Mouse (Mus musculus): ENCODE results near the gene Rev1. TPM values are rescaled to one million over a fixed set of nuclear protein-coding genes. Genes with fewer than 3 reads are reported as not detected.

Rev1 gene
- polyA plus RNA-seq, 1 experiment from 2014 or later, result 25.9 TPM

- no peak overlapping the region for H3K9ac ChIP-seq (ENCODE audit: low read length)
- peaks cover 99% of the 10 kb centered on the region for H3K36me3 ChIP-seq (ENCODE audit: control insufficient read depth, insufficient read depth, low read length)
- no peaks in the 10 kb centered on the region for H3K27me3 ChIP-seq (replicated peaks; ENCODE audit: control insufficient read depth, insufficient read depth, low read length)
- H3K9me3 ChIP-seq (ENCODE audit: control insufficient read depth, low read length), result no peaks in the 10 kb centered on the region
- H3K4me1 ChIP-seq (replicated peaks; ENCODE audit: control insufficient read depth, insufficient read depth, low read length), result no peaks in the 10 kb centered on the region
- no peak overlapping the region for H3K4me3 ChIP-seq (ENCODE audit: low read depth, low read length)
- no peak overlapping the region for H3K27ac ChIP-seq (ENCODE audit: low read depth)
- DNase-seq (ENCODE audit: low spot score), result no peak
- WGBS, result 68% methylated on average over 4 of the region's 4 CpGs
- no peak overlapping the region for H3K4me2 ChIP-seq (ENCODE audit: low read length)
- no peak for ATAC-seq (replicated peaks; ENCODE audit: low FRiP score, low TSS enrichment, low read depth)
These were observed 80.0 kb downstream of the Rev1 start for GRCm38 (mm10) chr1:38049562-38049961.

- H3K9ac ChIP-seq (ENCODE audit: low read length), result no peak overlapping the region
- no peak overlapping the region for H3K27ac ChIP-seq (ENCODE audit: low read depth)
- ATAC-seq (replicated peaks; ENCODE audit: low FRiP score, low TSS enrichment, low read depth) (no peak), DNase-seq (ENCODE audit: low spot score) (no peak)
- H3K4me1 ChIP-seq (replicated peaks; ENCODE audit: control insufficient read depth, insufficient read depth, low read length), result no peaks in the 10 kb centered on the region
- H3K9me3 ChIP-seq (ENCODE audit: control insufficient read depth, low read length), result no peaks in the 10 kb centered on the region
- H3K4me3 ChIP-seq (ENCODE audit: low read depth, low read length), result no peak overlapping the region
- no peak overlapping the region for H3K4me2 ChIP-seq (ENCODE audit: low read length)
- H3K36me3 ChIP-seq (ENCODE audit: control insufficient read depth, insufficient read depth, low read length), result peaks cover 95% of the 10 kb centered on the region
- 91% methylated on average over 3 of the region's 3 CpGs for WGBS
- H3K27me3 ChIP-seq (replicated peaks; ENCODE audit: control insufficient read depth, insufficient read depth, low read length), result no peaks in the 10 kb centered on the region
These were observed 81.5 kb downstream of the Rev1 start for GRCm38 (mm10) chr1:38048121-38048520.

GRCm38 (mm10) chr1:38038898-38039297 lies 90.7 kb downstream of the Rev1 start:
- Histone ChIP-seq H3K36me3 (ENCODE audit: control insufficient read depth, insufficient read depth, low read length) (peaks cover 91% of the 10 kb centered on the region), H3K27me3 (replicated peaks; ENCODE audit: control insufficient read depth, insufficient read depth, low read length) (no peaks in the 10 kb centered on the region), H3K27ac (ENCODE audit: low read depth) (no peak overlapping the region), H3K4me1 (replicated peaks; ENCODE audit: control insufficient read depth, insufficient read depth, low read length) (no peaks in the 10 kb centered on the region), H3K9me3 (ENCODE audit: control insufficient read depth, low read length) (no peaks in the 10 kb centered on the region), H3K4me2 (ENCODE audit: low read length) (no peak overlapping the region), H3K4me3 (ENCODE audit: low read depth, low read length) (no peak overlapping the region), H3K9ac (ENCODE audit: low read length) (no peak overlapping the region)
- WGBS, result 91% methylated on average over 2 of the region's 2 CpGs
- ATAC-seq (replicated peaks; ENCODE audit: low FRiP score, low TSS enrichment, low read depth), result no peak
- no peak for DNase-seq (ENCODE audit: low spot score)

GRCm38 (mm10) chr1:38037375-38037774 lies 92.2 kb downstream of the Rev1 start:
- Histone ChIP-seq H3K27me3 (replicated peaks; ENCODE audit: control insufficient read depth, insufficient read depth, low read length) (no peaks in the 10 kb centered on the region), H3K27ac (ENCODE audit: low read depth) (no peak overlapping the region), H3K4me1 (replicated peaks; ENCODE audit: control insufficient read depth, insufficient read depth, low read length) (no peaks in the 10 kb centered on the region), H3K9me3 (ENCODE audit: control insufficient read depth, low read length) (no peaks in the 10 kb centered on the region), H3K4me2 (ENCODE audit: low read length) (no peak overlapping the region), H3K4me3 (ENCODE audit: low read depth, low read length) (no peak overlapping the region), H3K36me3 (ENCODE audit: control insufficient read depth, insufficient read depth, low read length) (peaks cover 95% of the 10 kb centered on the region), H3K9ac (ENCODE audit: low read length) (no peak overlapping the region)
- ATAC-seq (replicated peaks; ENCODE audit: low FRiP score, low TSS enrichment, low read depth), result no peak
- DNase-seq (ENCODE audit: low spot score), result no peak
- 97% methylated on average over 5 of the region's 5 CpGs for WGBS

GRCm38 (mm10) chr1:38035521-38035920 lies 94.1 kb downstream of the Rev1 start:
- no peak overlapping the region for H3K4me2 ChIP-seq (ENCODE audit: low read length)
- no peaks in the 10 kb centered on the region for H3K27me3 ChIP-seq (replicated peaks; ENCODE audit: control insufficient read depth, insufficient read depth, low read length)
- H3K9me3 ChIP-seq (ENCODE audit: control insufficient read depth, low read length), result no peaks in the 10 kb centered on the region
- H3K4me1 ChIP-seq (replicated peaks; ENCODE audit: control insufficient read depth, insufficient read depth, low read length), result no peaks in the 10 kb centered on the region
- peaks cover 80% of the 10 kb centered on the region for H3K36me3 ChIP-seq (ENCODE audit: control insufficient read depth, insufficient read depth, low read length)
- H3K27ac ChIP-seq (ENCODE audit: low read depth), result no peak overlapping the region
- DNase-seq (ENCODE audit: low spot score) (no peak), ATAC-seq (replicated peaks; ENCODE audit: low FRiP score, low TSS enrichment, low read depth) (no peak)
- 91% methylated on average over 4 of the region's 4 CpGs for WGBS
- no peak overlapping the region for H3K9ac ChIP-seq (ENCODE audit: low read length)
- H3K4me3 ChIP-seq (ENCODE audit: low read depth, low read length), result no peak overlapping the region

GRCm38 (mm10) chr1:38031391-38031790 lies 98.2 kb downstream of the Rev1 start:
- H3K27ac ChIP-seq (ENCODE audit: low read depth), result no peak overlapping the region
- DNase-seq (ENCODE audit: low spot score), result no peak

GRCm38 (mm10) chr1:38027301-38027700 lies 102.3 kb downstream of the Rev1 start:
- no peaks in the 10 kb centered on the region for H3K9me3 ChIP-seq (ENCODE audit: control insufficient read depth, low read length)
- no peak for DNase-seq (ENCODE audit: low spot score)
- H3K4me2 ChIP-seq (ENCODE audit: low read length), result no peak overlapping the region
- peaks cover 28% of the 10 kb centered on the region for H3K36me3 ChIP-seq (ENCODE audit: control insufficient read depth, insufficient read depth, low read length)
- 93% methylated on average over 7 of the region's 7 CpGs for WGBS
- no peak overlapping the region for H3K27ac ChIP-seq (ENCODE audit: low read depth)
- no peaks in the 10 kb centered on the region for H3K4me1 ChIP-seq (replicated peaks; ENCODE audit: control insufficient read depth, insufficient read depth, low read length)
- ATAC-seq (replicated peaks; ENCODE audit: low FRiP score, low TSS enrichment, low read depth), result no peak
- no peaks in the 10 kb centered on the region for H3K27me3 ChIP-seq (replicated peaks; ENCODE audit: control insufficient read depth, insufficient read depth, low read length)
- H3K4me3 ChIP-seq (ENCODE audit: low read depth, low read length), result no peak overlapping the region
- H3K9ac ChIP-seq (ENCODE audit: low read length), result no peak overlapping the region

More at GRCm38 (mm10) chr1:38031391-38031790, 98.2 kb downstream of the Rev1 start:
- H3K9ac ChIP-seq (ENCODE audit: low read length), result no peak overlapping the region
- H3K4me3 ChIP-seq (ENCODE audit: low read depth, low read length), result no peak overlapping the region
- WGBS, result 93% methylated on average over 5 of the region's 5 CpGs
- no peak for ATAC-seq (replicated peaks; ENCODE audit: low FRiP score, low TSS enrichment, low read depth)
- H3K27me3 ChIP-seq (replicated peaks; ENCODE audit: control insufficient read depth, insufficient read depth, low read length), result no peaks in the 10 kb centered on the region
- H3K4me1 ChIP-seq (replicated peaks; ENCODE audit: control insufficient read depth, insufficient read depth, low read length), result no peaks in the 10 kb centered on the region
- H3K36me3 ChIP-seq (ENCODE audit: control insufficient read depth, insufficient read depth, low read length), result peaks cover 45% of the 10 kb centered on the region
- H3K4me2 ChIP-seq (ENCODE audit: low read length), result no peak overlapping the region
- H3K9me3 ChIP-seq (ENCODE audit: control insufficient read depth, low read length), result no peaks in the 10 kb centered on the region

- ATAC-seq (replicated peaks; ENCODE audit: low FRiP score, low TSS enrichment, low read depth) (no peak), DNase-seq (ENCODE audit: low spot score) (no peak)
- 94% methylated on average over 2 of the region's 2 CpGs for WGBS
- H3K36me3 ChIP-seq (ENCODE audit: control insufficient read depth, insufficient read depth, low read length), result peaks cover 20% of the 10 kb centered on the region
- H3K4me1 ChIP-seq (replicated peaks; ENCODE audit: control insufficient read depth, insufficient read depth, low read length), result no peaks in the 10 kb centered on the region
- no peak overlapping the region for H3K4me3 ChIP-seq (ENCODE audit: low read depth, low read length)
- H3K9ac ChIP-seq (ENCODE audit: low read length), result no peak overlapping the region
- no peak overlapping the region for H3K4me2 ChIP-seq (ENCODE audit: low read length)
- H3K27me3 ChIP-seq (replicated peaks; ENCODE audit: control insufficient read depth, insufficient read depth, low read length), result no peaks in the 10 kb centered on the region
- no peak overlapping the region for H3K27ac ChIP-seq (ENCODE audit: low read depth)
- H3K9me3 ChIP-seq (ENCODE audit: control insufficient read depth, low read length), result no peaks in the 10 kb centered on the region
These were observed 114.9 kb downstream of the Rev1 start for GRCm38 (mm10) chr1:38014551-38015203.

GRCm38 (mm10) chr1:38012509-38012908 lies 117.1 kb downstream of the Rev1 start:
- no peak for ATAC-seq (replicated peaks; ENCODE audit: low FRiP score, low TSS enrichment, low read depth)
- DNase-seq (ENCODE audit: low spot score), result no peak

More at GRCm38 (mm10) chr1:38012509-38012908, 117.1 kb downstream of the Rev1 start:
- H3K9ac ChIP-seq (ENCODE audit: low read length), result no peak overlapping the region
- no peaks in the 10 kb centered on the region for H3K36me3 ChIP-seq (ENCODE audit: control insufficient read depth, insufficient read depth, low read length)
- H3K27ac ChIP-seq (ENCODE audit: low read depth), result no peak overlapping the region
- H3K4me1 ChIP-seq (replicated peaks; ENCODE audit: control insufficient read depth, insufficient read depth, low read length), result no peaks in the 10 kb centered on the region; the same call in 1 of the 2 replicates
- H3K4me3 ChIP-seq (ENCODE audit: low read depth, low read length), result no peak overlapping the region
- no peaks in the 10 kb centered on the region for H3K9me3 ChIP-seq (ENCODE audit: control insufficient read depth, low read length)
- H3K27me3 ChIP-seq (replicated peaks; ENCODE audit: control insufficient read depth, insufficient read depth, low read length), result no peaks in the 10 kb centered on the region
- H3K4me2 ChIP-seq (ENCODE audit: low read length), result no peak overlapping the region

Data from intestine, embryonic 14.5 days (tissue).